Mouse (Mus musculus) forebrain, embryonic 14.5 days (tissue): Measurements from ENCODE around the gene Mbnl3. TPM values are rescaled to one million over a fixed set of nuclear protein-coding genes. Genes with fewer than 3 reads are reported as not detected.
A peak's percentile ranks its signal among the peaks of the same experiment; 100 is the strongest.

Source experiments
- ATAC-seq: fragments of 200-750 bp; cut with Nextera tagmentation; 2 replicates; pipeline ENCODE4 v1.8.0; 2017; ENCODE audit warnings: mild to moderate bottlenecking, moderate library complexity
- DNase-seq: peaks from one replicate; pipeline ENCODE4 v3.0.0-alpha.2; 2015; ENCODE audit warnings: low spot score
- H3K27ac ChIP-seq: fragments of 300-500 bp; sonication (generic); 2 replicates; pipeline ENCODE4 v1.5.1; 2014; ENCODE audit warnings: low read depth, mild to moderate bottlenecking, control low read depth, low read length, moderate library complexity
- H3K27me3 ChIP-seq: fragments of 300-500 bp; sonication (generic); replicated peaks from 2 replicates; pipeline ENCODE4 v1.6.1; 2014; ENCODE audit warnings: low read length, control low read depth, mixed read lengths; ENCODE audit not compliant: control insufficient read depth, insufficient read depth
- H3K36me3 ChIP-seq: fragments of 300-500 bp; sonication (generic); 2 replicates; pipeline ENCODE4 v1.6.1; 2014; ENCODE audit warnings: low read length, control low read depth; ENCODE audit not compliant: control insufficient read depth, insufficient read depth
- H3K4me1 ChIP-seq: fragments of 300-500 bp; sonication (generic); 2 replicates; pipeline ENCODE4 v1.6.1; 2014; ENCODE audit warnings: antibody characterized with exemption, low read length, control low read depth; ENCODE audit not compliant: control insufficient read depth, insufficient read depth
- H3K4me2 ChIP-seq: fragments of 300-500 bp; sonication (generic); 2 replicates; pipeline ENCODE4 v1.6.1; 2014; ENCODE audit warnings: mild to moderate bottlenecking, control low read depth, low read length
- H3K4me3 ChIP-seq: fragments of 300-500 bp; sonication (generic); 2 replicates; pipeline ENCODE4 v1.5.1; 2014; ENCODE audit warnings: low read depth, low read length, control low read depth
- H3K9ac ChIP-seq: fragments of 300-500 bp; sonication (generic); 2 replicates; pipeline ENCODE4 v1.6.1; 2014; ENCODE audit warnings: mild to moderate bottlenecking, low read length, control low read depth, moderate library complexity
- H3K9me3 ChIP-seq: fragments of 300-500 bp; sonication (generic); replicated peaks from 2 replicates; pipeline ENCODE4 v1.6.1; 2016; ENCODE audit warnings: low read length, control low read depth, mixed read lengths; ENCODE audit not compliant: control insufficient read depth
- WGBS: fragments of 180-500 bp; shearing (Covaris S2); extraction: QIAGEN DNeasy Blood & Tissue Kit; methylation state at CpG from one replicate; pipeline ENCODE4 v1.1.7; 2014; 5-methylcytosine and 5-hydroxymethylcytosine counted together
- polyA plus RNA-seq: library from polyadenylated mRNA; unstranded; fragments of >200 nt; fragmentation: Nextera tagmentation; extraction: Ambion mirVana; gene quantifications from 2 replicates; pipeline ENCODE4 v1.2.1, GENCODE M21; 2014

Mbnl3 gene
- polyA plus RNA-seq, 1 experiment from 2014 or later = 2.5 TPM

DNA sequence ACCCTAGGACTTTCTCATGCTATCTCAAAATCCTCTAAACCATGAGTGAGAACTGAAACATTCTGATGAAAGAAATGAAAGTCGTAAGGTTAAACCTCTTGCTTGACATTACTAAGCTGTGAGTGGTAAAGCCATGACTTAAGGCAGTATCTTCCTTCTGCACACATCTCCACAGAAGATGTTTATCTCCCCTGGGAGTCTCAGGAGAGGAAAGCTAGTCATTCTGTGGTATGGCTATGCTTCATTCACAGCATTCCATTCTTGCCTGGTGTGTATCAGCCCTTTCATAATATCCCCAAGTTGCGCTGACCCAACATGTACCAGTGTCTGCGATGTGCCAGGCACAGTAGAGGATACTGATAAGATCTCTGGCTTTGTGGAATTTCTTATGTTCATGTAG, 38.4 kb downstream of the Mbnl3 start:
- no peaks in the 10 kb centered on the region for H3K27me3 ChIP-seq
- no peaks in the 10 kb centered on the region for H3K36me3 ChIP-seq
- no peak overlapping the region for H3K9ac ChIP-seq
- DNase-seq = no peak
- no peak overlapping the region for H3K27ac ChIP-seq
- no peaks in the 10 kb centered on the region for H3K9me3 ChIP-seq
- WGBS = 90% methylated on average over 3 of the region's 3 CpGs
- H3K4me1 ChIP-seq = no peaks in the 10 kb centered on the region
- no peak overlapping the region for H3K4me3 ChIP-seq
- no peak for ATAC-seq
- H3K4me2 ChIP-seq = no peak overlapping the region

DNA sequence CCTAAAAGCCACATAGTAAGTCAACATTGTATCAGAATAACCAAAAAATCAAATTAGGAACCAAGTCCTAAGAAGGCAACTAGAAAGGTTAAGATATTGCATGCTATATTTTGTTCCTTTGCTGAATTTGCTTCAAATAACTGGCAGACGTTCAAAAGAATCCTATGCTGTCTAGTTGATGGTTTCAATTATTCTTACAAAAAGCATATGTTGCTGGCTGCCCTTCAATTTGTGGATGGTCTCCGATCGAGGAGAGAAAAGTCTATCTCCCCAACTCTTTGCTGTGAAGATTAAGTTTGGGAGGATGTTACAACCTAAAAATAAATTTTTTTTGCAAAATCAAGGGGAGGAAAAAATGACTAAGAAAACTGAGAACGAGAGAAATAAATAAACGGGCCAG, 41.6 kb downstream of the Mbnl3 start:
- Histone ChIP-seq H3K9ac (no peak overlapping the region), H3K27ac (no peak overlapping the region), H3K4me1 (no peaks in the 10 kb centered on the region), H3K27me3 (no peaks in the 10 kb centered on the region), H3K4me3 (no peak overlapping the region), H3K36me3 (no peaks in the 10 kb centered on the region), H3K4me2 (no peak overlapping the region), H3K9me3 (no peaks in the 10 kb centered on the region)
- DNase-seq (no peak), ATAC-seq (no peak)
- 86% methylated on average over 5 of the region's 5 CpGs for WGBS

GRCm38 (mm10) chrX:51148436-51148835, 57.9 kb downstream of the Mbnl3 start:
- Histone ChIP-seq H3K9ac (no peak overlapping the region), H3K4me3 (no peak overlapping the region), H3K4me2 (no peak overlapping the region), H3K27me3 (no peaks in the 10 kb centered on the region), H3K27ac (no peak overlapping the region), H3K9me3 (no peaks in the 10 kb centered on the region), H3K4me1 (no peaks in the 10 kb centered on the region), H3K36me3 (no peaks in the 10 kb centered on the region)
- DNase-seq (no peak), ATAC-seq (no peak)
- 58% methylated on average over 4 of the region's 4 CpGs for WGBS

GRCm38 (mm10) chrX:51146351-51146750, 60.0 kb downstream of the Mbnl3 start:
- 39% methylated on average over 4 of the region's 4 CpGs for WGBS
- H3K27ac ChIP-seq = no peak overlapping the region
- no peaks in the 10 kb centered on the region for H3K36me3 ChIP-seq
- peak; percentile 29 for DNase-seq
- no peak for ATAC-seq
- H3K4me2 ChIP-seq = no peak overlapping the region
- no peaks in the 10 kb centered on the region for H3K9me3 ChIP-seq
- H3K4me1 ChIP-seq = no peaks in the 10 kb centered on the region
- no peak overlapping the region for H3K9ac ChIP-seq
- H3K4me3 ChIP-seq = no peak overlapping the region
- no peaks in the 10 kb centered on the region for H3K27me3 ChIP-seq

GRCm38 (mm10) chrX:51140055-51140454, 66.3 kb downstream of the Mbnl3 start:
- no peaks in the 10 kb centered on the region for H3K36me3 ChIP-seq
- H3K9ac ChIP-seq = no peak overlapping the region
- WGBS = 72% methylated on average over 3 of the region's 3 CpGs
- ATAC-seq (no peak), DNase-seq (no peak)
- no peaks in the 10 kb centered on the region for H3K4me1 ChIP-seq
- H3K4me2 ChIP-seq = no peak overlapping the region
- H3K4me3 ChIP-seq = no peak overlapping the region
- no peaks in the 10 kb centered on the region for H3K27me3 ChIP-seq
- no peaks in the 10 kb centered on the region for H3K9me3 ChIP-seq
- no peak overlapping the region for H3K27ac ChIP-seq

DNA sequence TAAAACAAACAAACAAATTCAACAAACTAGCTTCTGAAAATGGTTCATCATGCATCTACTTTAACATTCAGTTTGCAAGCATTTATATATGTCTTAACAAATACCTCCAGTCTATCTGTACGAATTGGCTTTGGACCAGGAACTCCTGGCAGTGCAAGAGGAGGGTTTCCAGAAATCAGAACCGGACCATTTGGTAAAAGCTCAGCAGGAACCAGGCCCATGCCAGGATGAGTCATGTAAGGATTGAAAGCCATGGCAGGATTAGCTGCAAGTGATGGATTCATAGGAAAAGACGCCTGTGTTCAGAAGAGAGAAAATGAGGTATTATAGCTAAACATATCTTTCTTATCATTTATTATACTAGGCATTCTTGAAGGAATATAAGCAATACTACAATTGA, 75.0 kb downstream of the Mbnl3 start:
- no peak overlapping the region for H3K27ac ChIP-seq
- H3K4me3 ChIP-seq = no peak overlapping the region
- H3K27me3 ChIP-seq = no peaks in the 10 kb centered on the region
- peak; percentile 1 for DNase-seq
- WGBS = 75% methylated on average over 3 of the region's 3 CpGs
- no peak overlapping the region for H3K4me2 ChIP-seq
- no peaks in the 10 kb centered on the region for H3K36me3 ChIP-seq
- no peaks in the 10 kb centered on the region for H3K9me3 ChIP-seq
- no peaks in the 10 kb centered on the region for H3K4me1 ChIP-seq
- ATAC-seq = no peak
- no peak overlapping the region for H3K9ac ChIP-seq

DNA sequence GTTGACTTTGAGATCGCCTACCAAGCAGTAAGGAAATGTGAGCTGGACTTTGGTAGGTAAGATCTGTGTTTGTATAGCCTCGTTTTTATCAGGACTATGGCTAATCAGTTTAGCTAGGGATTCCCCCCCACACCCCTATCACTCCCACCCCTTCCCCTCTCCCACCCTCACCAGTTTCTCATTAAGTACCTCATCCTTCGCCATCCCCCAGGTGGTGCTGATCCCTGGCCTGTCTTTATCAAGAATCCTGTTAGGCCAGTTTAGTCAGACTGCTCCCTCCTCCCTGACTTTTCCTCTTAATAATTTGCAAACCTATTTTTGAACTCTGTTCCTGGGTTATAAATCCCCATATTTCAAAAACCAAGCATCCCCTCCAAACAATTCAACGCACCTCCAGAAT, 103.6 kb downstream of the Mbnl3 start:
- H3K9me3 ChIP-seq = no peaks in the 10 kb centered on the region
- no peak overlapping the region for H3K4me2 ChIP-seq
- 75% methylated on average over 4 of the region's 4 CpGs for WGBS
- DNase-seq (no peak), ATAC-seq (no peak)
- H3K36me3 ChIP-seq = no peaks in the 10 kb centered on the region
- H3K4me1 ChIP-seq = no peaks in the 10 kb centered on the region
- no peak overlapping the region for H3K27ac ChIP-seq
- no peak overlapping the region for H3K4me3 ChIP-seq
- H3K27me3 ChIP-seq = no peaks in the 10 kb centered on the region
- no peak overlapping the region for H3K9ac ChIP-seq

DNA sequence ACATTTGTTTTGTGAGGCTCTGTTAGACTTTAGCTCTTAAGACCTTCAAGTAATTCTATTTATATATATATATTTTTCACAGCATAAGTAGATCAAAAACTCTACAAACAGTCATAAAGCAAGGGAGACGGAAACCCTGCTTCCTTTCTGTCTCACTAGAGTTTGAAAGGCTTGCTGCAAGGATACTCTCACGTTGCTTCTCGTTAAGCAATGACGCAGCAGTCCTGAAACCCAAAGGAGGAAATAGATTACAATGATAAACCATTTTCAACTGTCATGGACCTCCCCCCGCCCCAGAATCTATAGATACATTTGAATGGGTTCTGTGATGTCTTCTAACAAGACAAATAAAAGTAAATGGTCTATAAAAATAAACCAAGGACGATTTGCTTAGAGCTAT, 121.4 kb downstream of the Mbnl3 start:
- Histone ChIP-seq H3K4me2 (no peak overlapping the region), H3K4me3 (no peak overlapping the region), H3K9me3 (no peaks in the 10 kb centered on the region), H3K36me3 (no peaks in the 10 kb centered on the region), H3K27ac (no peak overlapping the region), H3K4me1 (no peaks in the 10 kb centered on the region), H3K27me3 (no peaks in the 10 kb centered on the region), H3K9ac (no peak overlapping the region)
- ATAC-seq = no peak
- no peak for DNase-seq
- WGBS = 71% methylated on average over 6 of the region's 6 CpGs

GRCm38 (mm10) chrX:51084211-51084610, 122.1 kb downstream of the Mbnl3 start:
- no peak overlapping the region for H3K4me2 ChIP-seq

More at GRCm38 (mm10) chrX:51084211-51084610, 122.1 kb downstream of the Mbnl3 start:
- DNase-seq = no peak
- ATAC-seq = no peak
- H3K9ac ChIP-seq = no peak overlapping the region
- no peak overlapping the region for H3K27ac ChIP-seq
- no peaks in the 10 kb centered on the region for H3K27me3 ChIP-seq
- H3K4me1 ChIP-seq = no peaks in the 10 kb centered on the region
- WGBS = 70% methylated on average over 1 of the region's 1 CpGs
- H3K36me3 ChIP-seq = no peaks in the 10 kb centered on the region
- H3K9me3 ChIP-seq = no peaks in the 10 kb centered on the region
- no peak overlapping the region for H3K4me3 ChIP-seq
